Mouse (Mus musculus): ENCODE measurements around the gene Fblim1. TPM values are rescaled to one million over a fixed set of nuclear protein-coding genes. Genes with fewer than 3 reads are reported as not detected.

Gene Fblim1
- total and polyA plus RNA-seq, 2 experiments from 2014 or later, result 22.5 to 25.6 TPM

DNA sequence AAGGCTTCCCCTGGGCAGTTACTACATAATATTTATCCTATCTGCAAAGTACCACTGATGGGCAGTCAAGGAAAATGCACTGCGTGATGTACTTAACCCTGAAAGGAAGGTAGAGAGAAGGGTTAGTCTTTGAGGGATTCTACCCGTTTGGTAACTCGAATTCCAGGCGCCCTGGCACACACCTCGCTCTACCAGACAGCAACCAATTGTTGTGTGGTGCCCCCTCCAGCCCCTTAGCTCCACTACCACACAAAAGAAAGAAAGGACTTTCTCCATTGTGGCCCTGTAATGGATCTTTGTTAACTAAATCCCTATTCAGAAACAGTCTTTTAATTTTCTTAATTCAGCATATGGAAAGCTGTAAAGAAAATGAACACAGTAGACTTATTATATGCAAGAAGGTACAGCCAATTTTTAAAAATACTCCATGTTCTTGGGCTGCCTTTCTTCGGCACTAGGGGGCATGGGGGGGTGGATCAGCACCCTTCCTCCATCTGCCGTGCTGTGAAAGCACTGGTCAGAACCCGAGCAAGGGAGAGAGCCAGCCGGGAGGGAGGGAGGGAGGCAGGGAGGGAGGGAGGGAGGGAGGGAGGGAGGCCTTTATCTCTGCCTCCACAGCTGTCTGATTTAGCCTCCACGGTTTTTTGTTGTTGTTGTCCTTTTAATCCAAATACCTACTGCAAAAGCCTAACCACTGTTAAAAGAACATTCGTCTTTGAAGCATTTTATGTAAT lies 70.8 kb downstream of the Fblim1 start:
- peak overlapping the region; percentile 99 for H3K27ac ChIP-seq
- TF ChIP-seq CTCF (IDR thresholded peaks at IDR 0.05; ENCODE audit: low read depth), result peak; percentile 56
- 6% methylated on average over 9 of the region's 11 CpGs for WGBS
- ATAC-seq, result 0 out of 2 replicates have a peak, but pooled peaks have one; percentile 30
- H3K36me3 ChIP-seq (ENCODE audit: insufficient read depth, low read length), result no peaks in the 10 kb centered on the region
- peak overlapping the region; percentile 90 for H3K4me3 ChIP-seq (ENCODE audit: low read length)
- peak overlapping the region; percentile 89 for H3K4me2 ChIP-seq (ENCODE audit: low read depth, low read length)
- no peaks in the 10 kb centered on the region for H3K27me3 ChIP-seq (ENCODE audit: insufficient read depth, low read length)
- H3K4me1 ChIP-seq (ENCODE audit: insufficient read depth, low read length), result peaks cover 11% of the 10 kb centered on the region
- DNase-seq (ENCODE audit: low spot score), result peak; percentile 73
- H3K9me3 ChIP-seq (ENCODE audit: low read length), result no peaks in the 10 kb centered on the region
- H3K9ac ChIP-seq (replicated peaks; ENCODE audit: low read length), result peak overlapping the region; percentile 95; the same call in 1 of the 2 replicates

DNA sequence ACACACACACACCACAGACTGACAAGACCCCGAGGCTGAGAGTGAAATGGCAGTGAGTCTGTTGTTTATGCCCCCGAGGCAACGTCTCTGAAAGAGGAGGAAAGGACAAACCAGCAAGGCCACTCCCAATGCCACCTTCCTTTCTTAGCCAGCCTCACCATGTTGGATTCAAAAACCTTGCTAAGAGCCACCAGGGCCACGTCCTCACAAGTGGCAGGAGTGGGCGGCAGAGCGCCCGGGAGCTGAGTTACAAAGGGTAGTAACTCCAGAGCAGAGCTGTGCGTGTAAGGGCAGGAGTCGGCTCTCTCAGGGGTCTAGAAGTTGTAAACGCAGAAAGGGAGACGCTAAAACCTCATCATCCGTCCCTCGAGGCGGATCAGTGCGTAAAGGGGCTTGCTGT lies 74.9 kb downstream of the Fblim1 start:
- no peak overlapping the region for H3K4me3 ChIP-seq (ENCODE audit: low read length)
- H3K4me1 ChIP-seq (ENCODE audit: insufficient read depth, low read length), result peaks cover 4% of the 10 kb centered on the region; the same call in 1 of the 2 replicates
- no peak overlapping the region for H3K27ac ChIP-seq
- H3K36me3 ChIP-seq (ENCODE audit: insufficient read depth, low read length), result no peaks in the 10 kb centered on the region
- WGBS, result 71% methylated on average over 15 of the region's 15 CpGs
- ATAC-seq (no peak), DNase-seq (ENCODE audit: low spot score) (no peak)
- H3K4me2 ChIP-seq (ENCODE audit: low read depth, low read length), result no peak overlapping the region
- H3K9me3 ChIP-seq (ENCODE audit: low read length), result no peaks in the 10 kb centered on the region
- TF ChIP-seq CTCF (IDR thresholded peaks at IDR 0.05; ENCODE audit: low read depth), result no peak
- H3K9ac ChIP-seq (replicated peaks; ENCODE audit: low read length), result no peak overlapping the region
- H3K27me3 ChIP-seq (ENCODE audit: insufficient read depth, low read length), result no peaks in the 10 kb centered on the region

DNA sequence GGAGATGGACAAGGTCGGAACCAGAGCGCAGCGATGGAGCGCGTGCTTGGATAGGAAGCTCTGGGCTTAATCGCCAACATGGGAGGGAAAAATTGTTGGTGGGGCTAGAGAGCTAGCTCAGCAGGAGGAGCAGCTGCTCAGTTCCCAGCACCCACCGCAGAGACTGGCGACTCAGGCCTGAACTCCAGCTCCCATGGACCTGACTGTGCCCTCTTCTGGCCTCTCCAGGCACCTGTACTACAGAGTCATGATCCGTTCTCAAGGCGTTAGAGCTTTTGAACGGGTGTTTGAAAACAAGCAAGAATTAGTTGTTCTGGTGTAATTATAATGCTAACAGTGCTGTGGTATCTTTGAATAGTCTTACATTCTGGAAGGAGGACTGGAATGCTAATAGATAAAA lies 77.0 kb downstream of the Fblim1 start:
- 78% methylated on average over 11 of the region's 11 CpGs for WGBS
- Histone ChIP-seq H3K4me3 (ENCODE audit: low read length) (no peak overlapping the region), H3K36me3 (ENCODE audit: insufficient read depth, low read length) (no peaks in the 10 kb centered on the region), H3K27me3 (ENCODE audit: insufficient read depth, low read length) (no peaks in the 10 kb centered on the region), H3K27ac (no peak overlapping the region), H3K9ac (replicated peaks; ENCODE audit: low read length) (no peak overlapping the region), H3K9me3 (ENCODE audit: low read length) (no peaks in the 10 kb centered on the region), H3K4me1 (ENCODE audit: insufficient read depth, low read length) (0 out of 2 replicates have a peak, but pooled peaks cover 4% of the 10 kb centered on the region), H3K4me2 (ENCODE audit: low read depth, low read length) (no peak overlapping the region)
- ATAC-seq, result no peak
- no peak for DNase-seq (ENCODE audit: low spot score)
- TF ChIP-seq CTCF (IDR thresholded peaks at IDR 0.05; ENCODE audit: low read depth), result peak; percentile 13; the same call in 1 of the 2 replicates

DNA sequence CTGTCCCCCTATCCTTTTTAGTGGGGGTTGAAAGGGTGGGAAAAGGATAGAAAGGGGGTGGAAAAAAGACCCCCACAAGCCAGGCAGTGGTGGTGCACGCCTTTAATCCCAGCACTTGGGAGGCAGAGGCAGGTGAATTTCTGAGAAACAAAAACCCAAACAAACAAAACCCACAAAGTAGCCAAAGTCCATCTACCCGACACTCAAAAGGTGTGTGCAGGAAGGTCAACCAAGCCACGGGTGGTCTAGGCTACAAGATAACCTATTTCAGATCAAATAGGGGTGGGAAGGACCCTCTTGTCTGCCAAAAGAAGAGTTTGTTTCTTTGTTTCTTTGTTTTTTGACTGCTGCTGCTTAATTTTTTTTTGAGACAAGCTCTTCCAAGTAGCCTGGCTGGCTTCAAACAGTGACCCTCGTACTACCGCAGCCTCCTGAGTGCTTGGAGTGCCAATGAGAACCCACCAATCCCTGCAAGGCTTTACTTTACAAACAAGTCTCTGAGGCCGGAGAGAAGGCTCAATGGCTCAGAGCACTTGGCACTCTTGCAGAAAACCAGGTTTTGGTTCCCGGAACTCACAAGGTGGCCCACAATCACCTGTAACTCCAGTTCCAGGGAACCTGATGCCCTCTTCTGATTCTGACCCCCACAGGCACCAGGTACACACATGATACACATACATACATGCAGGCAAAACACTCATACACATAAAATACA lies 78.8 kb downstream of the Fblim1 start:
- Histone ChIP-seq H3K36me3 (ENCODE audit: insufficient read depth, low read length) (0 out of 2 replicates have a peak, but pooled peaks cover under 1% of the 10 kb centered on the region), H3K4me2 (ENCODE audit: low read depth, low read length) (no peak overlapping the region), H3K27ac (no peak overlapping the region), H3K4me1 (ENCODE audit: insufficient read depth, low read length) (no peaks in the 10 kb centered on the region), H3K9me3 (ENCODE audit: low read length) (no peaks in the 10 kb centered on the region), H3K9ac (replicated peaks; ENCODE audit: low read length) (no peak overlapping the region), H3K27me3 (ENCODE audit: insufficient read depth, low read length) (no peaks in the 10 kb centered on the region), H3K4me3 (ENCODE audit: low read length) (no peak overlapping the region)
- 72% methylated on average over 7 of the region's 7 CpGs for WGBS
- no peak for TF ChIP-seq CTCF (IDR thresholded peaks at IDR 0.05; ENCODE audit: low read depth)
- no peak for DNase-seq (ENCODE audit: low spot score)
- no peak for ATAC-seq

Other genes with a start within 250 kb of the Fblim1 start
- 95.3 and 103 TPM in 2 replicates for gene Fam131c, start 237.9 kb downstream of the Fblim1 start, total RNA-seq (2014; rRNA removed)
- 41.7 and 46.3 TPM in 2 replicates for gene Fam131c, start 237.9 kb downstream of the Fblim1 start, polyA plus RNA-seq (2015; fragmentation: Nextera tagmentation; extraction: Ambion mirVana)
- 1.1 and 1.2 TPM in 2 replicates for gene Clcnka, start 207.4 kb downstream of the Fblim1 start, total RNA-seq (2014; rRNA removed)
- gene Clcnka, start 207.4 kb downstream of the Fblim1 start, polyA plus RNA-seq (2015; fragmentation: Nextera tagmentation; extraction: Ambion mirVana), result 0.95 and 0.98 TPM in 2 replicates
- 5.0 TPM in 1 of 2 replicates, not detected in the other for gene Clcnkb, start 190.1 kb downstream of the Fblim1 start, total RNA-seq (2014; rRNA removed)
- 0.19 and 0.38 TPM in 2 replicates for gene Clcnkb, start 190.1 kb downstream of the Fblim1 start, polyA plus RNA-seq (2015; fragmentation: Nextera tagmentation; extraction: Ambion mirVana)
- 0.32 TPM in 1 of 2 replicates, not detected in the other for gene Hspb7, start 185.3 kb downstream of the Fblim1 start, total RNA-seq (2014; rRNA removed)
- 0.06 and 0.08 TPM in 2 replicates for gene Hspb7, start 185.3 kb downstream of the Fblim1 start, polyA plus RNA-seq (2015; fragmentation: Nextera tagmentation; extraction: Ambion mirVana)
- gene Srarp, start 170.0 kb downstream of the Fblim1 start, total RNA-seq (2014; rRNA removed), result 5.8 and 9.9 TPM in 2 replicates
- 0.33 and 0.54 TPM in 2 replicates for gene Srarp, start 170.0 kb downstream of the Fblim1 start, polyA plus RNA-seq (2015; fragmentation: Nextera tagmentation; extraction: Ambion mirVana)
- gene Zbtb17, start 161.4 kb downstream of the Fblim1 start, total RNA-seq (2014; rRNA removed), result 34.8 and 36.2 TPM in 2 replicates
- gene Zbtb17, start 161.4 kb downstream of the Fblim1 start, polyA plus RNA-seq (2015; fragmentation: Nextera tagmentation; extraction: Ambion mirVana), result 28.2 and 28.8 TPM in 2 replicates
- 16.9 and 17.4 TPM in 2 replicates for gene Spen, start 67.5 kb downstream of the Fblim1 start, total RNA-seq (2014; rRNA removed)
- 11.0 and 13.0 TPM in 2 replicates for gene Spen, start 67.5 kb downstream of the Fblim1 start, polyA plus RNA-seq (2015; fragmentation: Nextera tagmentation; extraction: Ambion mirVana)
- 1.3 and 1.6 TPM in 2 replicates for gene Tmem82, start 12.5 kb upstream of the Fblim1 start, total RNA-seq (2014; rRNA removed)
- gene Tmem82, start 12.5 kb upstream of the Fblim1 start, polyA plus RNA-seq (2015; fragmentation: Nextera tagmentation; extraction: Ambion mirVana), result 1.3 and 1.5 TPM in 2 replicates
- gene Slc25a34, start 17.7 kb upstream of the Fblim1 start, total RNA-seq (2014; rRNA removed), result 18.1 and 22.2 TPM in 2 replicates
- 3.0 and 3.6 TPM in 2 replicates for gene Slc25a34, start 17.7 kb upstream of the Fblim1 start, polyA plus RNA-seq (2015; fragmentation: Nextera tagmentation; extraction: Ambion mirVana)
- 45.8 and 47.6 TPM in 2 replicates for gene Plekhm2, start 58.8 kb upstream of the Fblim1 start, total RNA-seq (2014; rRNA removed)
- gene Plekhm2, start 58.8 kb upstream of the Fblim1 start, polyA plus RNA-seq (2015; fragmentation: Nextera tagmentation; extraction: Ambion mirVana), result 6.1 and 6.4 TPM in 2 replicates
- 3.0 and 13.6 TPM in 2 replicates for gene Rsc1a1, start 79.5 kb upstream of the Fblim1 start, total RNA-seq (2014; rRNA removed)
- 0.32 TPM in 1 of 2 replicates, not detected in the other for gene Rsc1a1, start 79.5 kb upstream of the Fblim1 start, polyA plus RNA-seq (2015; fragmentation: Nextera tagmentation; extraction: Ambion mirVana)
- gene Ddi2, start 117.3 kb upstream of the Fblim1 start, total RNA-seq (2014; rRNA removed), result 20.9 and 31.5 TPM in 2 replicates
- 12.1 and 12.5 TPM in 2 replicates for gene Ddi2, start 117.3 kb upstream of the Fblim1 start, polyA plus RNA-seq (2015; fragmentation: Nextera tagmentation; extraction: Ambion mirVana)
- gene Agmat, start 140.6 kb upstream of the Fblim1 start, total RNA-seq (2014; rRNA removed), result 0.72 TPM in 1 of 2 replicates, not detected in the other
- 0.60 and 0.62 TPM in 2 replicates for gene Agmat, start 140.6 kb upstream of the Fblim1 start, polyA plus RNA-seq (2015; fragmentation: Nextera tagmentation; extraction: Ambion mirVana)
- 17.5 and 21.0 TPM in 2 replicates for gene Dnajc16, start 184.8 kb upstream of the Fblim1 start, total RNA-seq (2014; rRNA removed)
- 6.1 and 6.8 TPM in 2 replicates for gene Dnajc16, start 184.8 kb upstream of the Fblim1 start, polyA plus RNA-seq (2015; fragmentation: Nextera tagmentation; extraction: Ambion mirVana)
- 25.9 and 29.1 TPM in 2 replicates for gene Casp9, start 187.5 kb upstream of the Fblim1 start, total RNA-seq (2014; rRNA removed)
- gene Casp9, start 187.5 kb upstream of the Fblim1 start, polyA plus RNA-seq (2015; fragmentation: Nextera tagmentation; extraction: Ambion mirVana), result 17.9 and 20.3 TPM in 2 replicates
- gene Cela2a, start 220.1 kb upstream of the Fblim1 start, total RNA-seq (2014; rRNA removed), result not detected in 2 replicates
- 0.23 and 0.26 TPM in 2 replicates for gene Cela2a, start 220.1 kb upstream of the Fblim1 start, polyA plus RNA-seq (2015; fragmentation: Nextera tagmentation; extraction: Ambion mirVana)
- not detected in 2 replicates for gene Ctrc, start 240.3 kb upstream of the Fblim1 start, total RNA-seq (2014; rRNA removed)
- not detected in 2 replicates for gene Ctrc, start 240.3 kb upstream of the Fblim1 start, polyA plus RNA-seq (2015; fragmentation: Nextera tagmentation; extraction: Ambion mirVana)